Mouse (Mus musculus): ENCODE data around the gene Krt24. TPM values are rescaled to one million over a fixed set of nuclear protein-coding genes. Genes with fewer than 3 reads are reported as not detected.

The Krt24 gene
- polyA plus RNA-seq (2016; fragmentation: Nextera tagmentation; extraction: Ambion mirVana): not detected in 2 replicates

DNA sequence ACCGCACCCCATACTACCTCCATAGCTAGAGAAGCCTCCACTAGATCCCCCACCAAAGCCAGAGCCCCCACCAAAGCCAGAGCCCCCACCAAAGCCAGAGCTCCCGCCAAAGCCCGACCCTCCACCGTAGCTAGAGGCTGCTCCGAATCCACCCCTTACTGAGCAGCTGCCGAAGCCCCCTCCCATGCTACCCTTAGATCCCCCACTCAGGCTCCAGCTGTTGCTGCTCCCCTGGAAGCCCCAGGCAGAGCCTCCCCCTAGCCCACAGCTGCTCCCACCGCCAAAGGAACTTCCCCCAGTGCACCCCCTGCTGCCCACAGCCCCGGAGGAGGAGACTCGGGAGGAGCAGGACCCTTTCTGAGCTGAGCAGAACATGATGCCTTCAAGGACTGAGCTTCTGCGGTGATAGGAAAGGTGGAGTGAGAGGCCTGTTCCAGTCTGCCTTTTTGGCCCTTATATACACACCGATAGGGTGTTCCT, at the start of gene Krt24:
TSS of gene Krt24 (minus strand) at position 430 of the 480 bp plus-strand sequence.
- Histone ChIP-seq H3K36me3 (no peaks in the 10 kb centered on the region), H3K4me1 (peaks cover 3% of the 10 kb centered on the region), H3K9me3 (replicated peaks) (no peaks in the 10 kb centered on the region), H3K4me3 (no peak within 1 kb of the TSS), H3K27me3 (ENCODE audit: low read depth, poor library complexity, severe bottlenecking) (no peaks in the 10 kb centered on the region), H3K27ac (replicated peaks) (0 out of 2 replicates have a peak within 1 kb of the TSS, but pooled peaks have one; percentile 17)
- 46% methylated on average over 11 of the region's 11 CpGs for WGBS
- DNase-seq (ENCODE audit: low spot score): no peak

DNA sequence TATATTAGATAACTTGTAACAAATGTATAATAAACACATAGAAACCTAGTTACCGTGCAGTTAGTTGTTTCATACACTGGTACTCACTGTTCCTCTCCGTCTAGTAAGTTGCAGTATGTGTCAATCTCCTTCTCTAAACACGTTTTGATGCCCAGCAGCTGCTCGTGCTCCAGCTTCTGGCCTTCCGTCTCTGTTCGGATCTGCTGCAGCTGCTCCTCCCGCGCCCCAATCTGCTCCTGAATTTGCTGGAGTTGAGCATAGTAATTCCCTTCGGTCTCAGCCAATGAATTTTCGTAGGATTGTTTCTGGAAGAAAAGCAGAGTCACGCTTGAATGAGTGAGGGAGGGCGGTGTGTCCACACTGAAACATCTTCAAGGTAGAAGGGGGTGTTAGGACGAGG, 48.4 kb upstream of the Krt24 start:
- H3K4me1 ChIP-seq: 0 out of 2 replicates have a peak, but pooled peaks cover 4% of the 10 kb centered on the region
- 74% methylated on average over 13 of the region's 13 CpGs for WGBS

DNA sequence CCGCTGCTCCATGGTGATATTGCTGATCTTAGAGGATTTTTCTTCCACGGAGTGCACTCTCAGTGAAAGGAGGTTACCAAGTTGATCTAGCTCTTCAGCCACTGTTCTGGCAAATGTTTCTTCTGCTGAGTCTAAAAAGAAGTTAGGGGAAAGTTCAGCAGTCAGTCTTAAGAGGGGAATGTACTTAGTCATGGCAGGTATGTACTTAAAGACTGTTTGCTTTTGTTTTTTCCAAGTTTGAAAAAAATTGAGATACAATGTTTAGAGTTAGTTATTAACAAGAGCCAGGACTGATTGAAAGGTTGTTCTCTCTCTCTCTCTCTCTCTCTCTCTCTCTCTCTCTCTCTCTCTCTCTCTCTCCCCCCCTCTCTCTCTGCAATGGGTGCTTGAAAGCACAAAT, 44.6 kb upstream of the Krt24 start:
- Histone ChIP-seq H3K36me3 (no peaks in the 10 kb centered on the region), H3K4me3 (no peak overlapping the region), H3K27me3 (ENCODE audit: low read depth, poor library complexity, severe bottlenecking) (no peaks in the 10 kb centered on the region), H3K27ac (replicated peaks) (no peak overlapping the region), H3K9me3 (replicated peaks) (no peaks in the 10 kb centered on the region), H3K4me1 (0 out of 2 replicates have a peak, but pooled peaks cover 4% of the 10 kb centered on the region)
- 79% methylated on average over 2 of the region's 2 CpGs for WGBS
- DNase-seq (ENCODE audit: low spot score): no peak

More for the DNA sequence above, 48.4 kb upstream of the Krt24 start:
- no peak overlapping the region for H3K27ac ChIP-seq (replicated peaks)
- H3K36me3 ChIP-seq: no peaks in the 10 kb centered on the region
- H3K9me3 ChIP-seq (replicated peaks): no peaks in the 10 kb centered on the region
- H3K27me3 ChIP-seq (ENCODE audit: low read depth, poor library complexity, severe bottlenecking): no peaks in the 10 kb centered on the region
- no peak for DNase-seq (ENCODE audit: low spot score)
- H3K4me3 ChIP-seq: no peak overlapping the region

DNA sequence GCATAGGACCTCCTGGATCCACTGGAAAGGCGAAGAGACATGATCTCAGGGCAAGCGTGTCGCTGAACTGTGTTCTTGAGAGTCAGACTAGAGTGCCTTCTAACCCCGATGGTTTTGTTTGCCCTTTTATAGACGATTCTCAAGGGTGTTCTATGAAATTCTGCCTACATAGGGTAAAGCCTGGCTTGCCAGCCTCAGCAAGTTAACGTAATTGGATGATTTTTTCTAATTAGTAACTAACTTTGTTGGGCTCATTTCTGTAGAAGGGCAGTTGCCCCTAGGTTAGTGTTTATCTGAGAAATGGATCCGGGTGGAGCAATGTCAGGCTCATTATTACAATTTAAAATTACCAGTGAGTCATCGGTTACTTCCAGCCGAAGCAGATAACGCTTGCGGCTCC, 37.8 kb upstream of the Krt24 start, which contains the start of gene Krt25:
TSS of gene Krt25 (minus strand) at position 101 of the 400 bp plus-strand sequence.
- Histone ChIP-seq H3K27me3 (ENCODE audit: low read depth, poor library complexity, severe bottlenecking) (no peaks in the 10 kb centered on the region), H3K36me3 (no peaks in the 10 kb centered on the region), H3K27ac (replicated peaks) (no peak within 1 kb of the TSS), H3K4me1 (no peaks in the 10 kb centered on the region), H3K4me3 (no peak within 1 kb of the TSS), H3K9me3 (replicated peaks) (no peaks in the 10 kb centered on the region)
- WGBS: 94% methylated on average over 11 of the region's 11 CpGs
- DNase-seq (ENCODE audit: low spot score): no peak

DNA sequence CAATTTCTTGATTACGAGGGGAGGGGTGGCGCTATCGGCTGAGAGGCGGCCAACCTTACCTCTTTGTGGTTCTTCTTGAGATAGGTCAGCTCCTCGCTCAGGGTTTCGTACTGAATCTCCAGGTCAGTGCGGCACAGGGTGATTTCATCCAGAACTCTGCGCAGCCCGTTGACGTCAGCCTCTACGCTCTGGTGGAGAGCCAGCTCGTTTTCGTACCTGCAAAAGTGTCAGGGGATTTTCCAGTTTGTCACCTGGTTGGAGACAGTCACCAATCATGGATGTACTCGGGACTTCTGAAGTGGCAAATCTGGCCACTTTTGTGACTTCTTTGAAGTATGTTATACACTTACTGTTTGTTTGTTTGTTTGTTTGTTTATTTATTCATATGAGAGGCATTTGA, 36.0 kb upstream of the Krt24 start:
- Histone ChIP-seq H3K9me3 (replicated peaks) (no peaks in the 10 kb centered on the region), H3K27ac (replicated peaks) (no peak overlapping the region), H3K36me3 (no peaks in the 10 kb centered on the region), H3K4me3 (no peak overlapping the region), H3K4me1 (0 out of 2 replicates have a peak, but pooled peaks cover 4% of the 10 kb centered on the region), H3K27me3 (ENCODE audit: low read depth, poor library complexity, severe bottlenecking) (no peaks in the 10 kb centered on the region)
- no peak for DNase-seq (ENCODE audit: low spot score)
- 94% methylated on average over 14 of the region's 14 CpGs for WGBS

DNA sequence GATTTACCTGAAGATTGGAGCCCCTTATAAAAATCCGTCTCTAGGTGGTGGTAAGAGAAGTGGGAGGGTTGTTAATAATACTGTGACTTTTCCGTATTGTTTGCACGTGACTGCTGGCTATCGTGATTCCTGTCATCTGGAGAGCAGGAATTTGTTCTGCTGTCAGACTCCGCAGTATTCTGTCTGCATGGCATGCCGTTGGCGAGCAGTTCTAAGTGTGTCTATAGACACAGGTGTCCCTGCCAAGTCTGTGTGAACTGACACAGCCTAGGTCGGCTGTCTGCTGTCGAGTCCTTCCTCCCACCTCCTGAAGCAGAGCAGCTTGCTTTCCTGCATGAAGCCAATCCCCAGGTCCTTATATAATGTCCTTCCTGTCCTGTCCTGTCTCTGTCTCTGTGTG, 34.1 kb upstream of the Krt24 start:
- H3K36me3 ChIP-seq: no peaks in the 10 kb centered on the region
- H3K27ac ChIP-seq (replicated peaks): no peak overlapping the region
- 89% methylated on average over 9 of the region's 9 CpGs for WGBS
- no peaks in the 10 kb centered on the region for H3K9me3 ChIP-seq (replicated peaks)
- no peak for DNase-seq (ENCODE audit: low spot score)
- 0 out of 2 replicates have a peak, but pooled peaks cover 4% of the 10 kb centered on the region for H3K4me1 ChIP-seq
- no peak overlapping the region for H3K4me3 ChIP-seq
- H3K27me3 ChIP-seq (ENCODE audit: low read depth, poor library complexity, severe bottlenecking): no peaks in the 10 kb centered on the region

DNA sequence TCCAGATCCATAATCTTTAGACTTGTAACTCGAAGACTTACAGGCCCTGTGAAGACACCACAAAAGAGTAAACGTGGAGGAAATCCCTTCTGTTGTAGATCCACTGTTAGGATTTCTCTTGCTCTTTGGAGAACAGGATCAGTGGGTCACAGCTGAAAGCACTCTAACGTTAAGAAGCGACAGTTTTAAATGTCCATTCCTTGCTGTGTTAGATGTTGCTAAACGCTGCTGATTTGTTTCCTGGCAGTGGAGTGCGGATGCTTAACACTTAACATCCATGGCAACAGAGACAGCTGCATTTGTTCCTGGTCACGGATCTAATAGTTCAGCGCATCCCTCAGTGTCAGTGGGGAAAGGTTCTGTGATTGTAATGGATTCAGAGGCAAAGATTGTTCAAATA, 31.5 kb upstream of the Krt24 start:
- Histone ChIP-seq H3K27me3 (ENCODE audit: low read depth, poor library complexity, severe bottlenecking) (no peaks in the 10 kb centered on the region), H3K4me3 (no peak overlapping the region), H3K36me3 (no peaks in the 10 kb centered on the region), H3K4me1 (0 out of 2 replicates have a peak, but pooled peaks cover 4% of the 10 kb centered on the region), H3K27ac (replicated peaks) (no peak overlapping the region), H3K9me3 (replicated peaks) (no peaks in the 10 kb centered on the region)
- 63% methylated on average over 8 of the region's 8 CpGs for WGBS
- no peak for DNase-seq (ENCODE audit: low spot score)

DNA sequence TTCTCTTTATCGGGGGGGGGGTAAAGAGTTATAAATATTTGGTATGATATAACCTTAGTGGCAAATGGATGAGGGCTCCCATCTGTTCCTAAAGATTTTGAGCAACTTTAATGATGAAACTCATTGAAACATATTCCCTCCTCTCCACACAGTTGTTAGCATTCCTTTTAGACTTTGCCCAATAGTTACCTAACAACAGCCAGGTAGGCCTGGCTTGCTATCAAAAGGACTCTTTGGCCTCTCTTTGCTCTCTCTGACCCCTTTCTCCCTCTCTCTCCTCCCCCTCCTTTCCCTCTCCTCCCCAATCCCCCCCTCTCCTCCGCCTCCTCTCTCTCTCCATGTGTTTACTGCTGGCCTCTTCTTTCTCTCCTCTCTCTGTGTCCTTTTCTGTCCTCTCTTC, 29.5 kb upstream of the Krt24 start:
- Histone ChIP-seq H3K4me1 (0 out of 2 replicates have a peak, but pooled peaks cover 4% of the 10 kb centered on the region), H3K4me3 (no peak overlapping the region), H3K36me3 (no peaks in the 10 kb centered on the region), H3K27ac (replicated peaks) (no peak overlapping the region), H3K27me3 (ENCODE audit: low read depth, poor library complexity, severe bottlenecking) (no peaks in the 10 kb centered on the region), H3K9me3 (replicated peaks) (no peaks in the 10 kb centered on the region)
- WGBS: 81% methylated on average over 2 of the region's 2 CpGs
- DNase-seq (ENCODE audit: low spot score): no peak

DNA sequence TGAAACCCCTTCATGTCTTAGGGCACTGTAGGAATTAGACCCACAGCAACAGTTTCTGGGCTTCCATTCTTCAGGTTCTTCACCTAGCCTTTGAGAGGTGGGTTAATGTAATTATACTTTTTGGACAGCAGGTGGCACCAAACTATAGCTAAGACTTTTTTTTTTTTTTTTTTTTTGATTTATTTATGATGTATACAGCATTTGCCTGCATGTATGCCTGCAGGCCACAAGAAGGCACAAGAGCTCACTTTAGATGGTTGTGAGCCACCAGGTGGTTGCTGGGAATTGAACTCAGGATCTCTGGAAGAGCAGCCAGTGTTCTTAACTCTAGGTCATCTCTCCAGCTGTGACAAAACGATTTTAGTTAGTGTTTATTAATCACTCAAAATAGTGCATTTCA, 25.8 kb upstream of the Krt24 start:
- Histone ChIP-seq H3K36me3 (no peaks in the 10 kb centered on the region), H3K4me1 (no peaks in the 10 kb centered on the region), H3K27ac (replicated peaks) (no peak overlapping the region), H3K9me3 (replicated peaks) (no peaks in the 10 kb centered on the region), H3K4me3 (no peak overlapping the region), H3K27me3 (ENCODE audit: low read depth, poor library complexity, severe bottlenecking) (no peaks in the 10 kb centered on the region)
- 80% methylated on average over 1 of the region's 1 CpGs for WGBS
- DNase-seq (ENCODE audit: low spot score): no peak

DNA sequence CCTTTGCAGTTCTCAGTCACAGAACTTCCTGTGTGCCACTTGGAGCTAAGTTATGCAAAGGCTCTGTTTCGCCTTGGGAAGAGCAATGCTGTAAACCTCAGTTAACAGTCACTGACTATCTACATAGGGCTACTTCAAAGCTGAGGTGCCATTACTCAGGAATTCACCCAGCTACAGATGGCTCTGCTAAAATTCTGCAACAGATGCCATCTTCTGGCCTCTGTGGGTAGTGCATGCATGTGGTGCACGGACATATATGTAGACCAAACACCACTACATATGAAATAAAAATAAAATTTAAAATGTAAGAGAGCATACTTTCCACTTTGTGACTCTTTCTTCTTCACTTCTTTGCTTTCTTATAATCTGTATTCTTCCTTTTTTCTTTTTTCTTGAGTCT, 22.5 kb upstream of the Krt24 start:
- no peaks in the 10 kb centered on the region for H3K4me1 ChIP-seq
- H3K9me3 ChIP-seq (replicated peaks): no peaks in the 10 kb centered on the region
- no peak overlapping the region for H3K27ac ChIP-seq (replicated peaks)
- H3K36me3 ChIP-seq: no peaks in the 10 kb centered on the region
- DNase-seq (ENCODE audit: low spot score): peak; percentile 55
- no peak overlapping the region for H3K4me3 ChIP-seq
- 38% methylated on average over 2 of the region's 2 CpGs for WGBS
- no peaks in the 10 kb centered on the region for H3K27me3 ChIP-seq (ENCODE audit: low read depth, poor library complexity, severe bottlenecking)

DNA sequence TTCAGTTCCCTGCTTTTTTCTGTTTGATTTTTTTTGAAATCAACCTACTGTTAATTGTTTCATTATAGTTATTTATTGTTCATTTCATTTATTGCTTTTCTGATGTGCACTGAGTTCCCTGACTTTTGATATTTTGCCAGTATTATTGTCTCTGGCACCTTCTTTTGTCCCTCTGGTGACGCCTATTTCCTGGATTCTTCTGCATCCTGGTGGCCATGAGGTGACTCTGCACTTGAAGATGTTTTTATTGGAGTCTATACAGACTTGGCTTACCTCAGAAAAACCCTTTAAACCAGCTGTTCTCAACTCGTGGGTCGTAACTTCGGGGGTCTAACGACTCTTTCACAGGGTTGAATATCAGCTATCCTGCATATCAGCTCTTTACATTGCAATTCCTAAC, 10.0 kb upstream of the Krt24 start:
- WGBS: 70% methylated on average over 5 of the region's 5 CpGs
- Histone ChIP-seq H3K4me3 (no peak overlapping the region), H3K36me3 (no peaks in the 10 kb centered on the region), H3K27me3 (ENCODE audit: low read depth, poor library complexity, severe bottlenecking) (no peaks in the 10 kb centered on the region), H3K27ac (replicated peaks) (no peak overlapping the region), H3K4me1 (no peaks in the 10 kb centered on the region), H3K9me3 (replicated peaks) (no peaks in the 10 kb centered on the region)
- no peak for DNase-seq (ENCODE audit: low spot score)

DNA sequence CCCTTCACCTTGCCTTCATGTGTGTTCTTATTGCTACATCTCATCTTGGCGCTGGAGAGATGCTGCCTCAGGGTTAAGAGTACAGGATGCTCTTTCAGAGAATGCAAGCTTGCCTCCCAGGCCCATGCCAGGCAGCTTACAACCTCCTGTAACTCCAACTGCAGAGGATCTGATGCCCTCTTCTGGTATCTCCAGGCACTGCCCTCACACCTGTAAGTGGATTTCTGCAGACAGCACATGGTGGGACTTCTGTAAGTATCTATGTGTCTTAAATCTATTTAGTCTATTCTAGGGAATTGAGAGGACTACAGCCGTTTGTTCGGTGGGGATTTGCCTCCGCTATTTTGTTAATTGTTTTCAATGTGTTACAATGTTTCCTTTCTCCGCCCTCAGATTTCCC, 7.8 kb upstream of the Krt24 start:
- no peak overlapping the region for H3K4me3 ChIP-seq
- no peaks in the 10 kb centered on the region for H3K9me3 ChIP-seq (replicated peaks)
- peak; percentile 21 for DNase-seq (ENCODE audit: low spot score)
- H3K27me3 ChIP-seq (ENCODE audit: low read depth, poor library complexity, severe bottlenecking): no peaks in the 10 kb centered on the region
- 63% methylated on average over 5 of the region's 5 CpGs for WGBS
- H3K27ac ChIP-seq (replicated peaks): no peak overlapping the region
- no peaks in the 10 kb centered on the region for H3K4me1 ChIP-seq
- no peaks in the 10 kb centered on the region for H3K36me3 ChIP-seq

DNA sequence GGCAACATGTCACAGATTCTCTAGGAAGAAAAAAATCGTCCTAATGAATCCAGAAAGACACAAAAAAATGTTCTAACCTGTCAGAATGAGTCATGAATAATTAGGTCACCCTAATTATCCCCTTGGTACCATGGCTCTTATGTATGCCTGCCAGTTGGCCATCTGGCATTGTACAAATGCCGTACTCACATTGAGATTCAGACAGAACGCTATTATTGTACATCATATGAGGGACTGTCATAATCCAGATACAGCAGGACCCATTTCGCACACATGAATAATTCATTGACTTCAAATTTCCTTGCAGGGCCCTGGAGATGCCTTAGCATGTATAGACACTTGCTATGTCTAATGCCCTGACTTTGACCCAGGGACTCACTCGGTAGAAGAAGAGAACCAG, 1.1 kb downstream of the Krt24 start:
- Histone ChIP-seq H3K4me1 (peaks cover 3% of the 10 kb centered on the region), H3K4me3 (no peak overlapping the region), H3K27me3 (ENCODE audit: low read depth, poor library complexity, severe bottlenecking) (no peaks in the 10 kb centered on the region), H3K27ac (replicated peaks) (no peak overlapping the region), H3K9me3 (replicated peaks) (no peaks in the 10 kb centered on the region), H3K36me3 (no peaks in the 10 kb centered on the region)
- WGBS: 89% methylated on average over 5 of the region's 5 CpGs
- DNase-seq (ENCODE audit: low spot score): no peak

DNA sequence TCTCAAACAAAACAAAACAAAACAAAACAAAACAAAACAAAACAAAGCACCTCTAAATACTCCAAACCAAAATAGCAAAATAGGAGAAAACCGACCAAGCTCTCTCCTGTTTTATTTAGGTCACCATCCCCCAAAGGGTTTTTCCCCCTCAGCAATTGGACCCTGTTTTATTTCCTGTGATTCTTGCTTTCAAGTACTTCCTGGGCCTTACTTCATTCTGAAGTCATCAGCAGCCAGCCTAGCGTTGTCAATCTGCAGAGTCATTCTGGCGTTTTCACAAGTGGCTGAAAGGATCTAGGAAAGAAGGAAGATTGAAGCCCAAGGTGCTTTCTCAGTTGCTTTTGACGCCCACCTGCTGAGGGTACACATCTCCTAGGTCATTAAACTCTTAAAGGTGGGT, 1.7 kb downstream of the Krt24 start:
- no peaks in the 10 kb centered on the region for H3K36me3 ChIP-seq
- no peaks in the 10 kb centered on the region for H3K27me3 ChIP-seq (ENCODE audit: low read depth, poor library complexity, severe bottlenecking)
- H3K27ac ChIP-seq (replicated peaks): no peak overlapping the region
- H3K4me3 ChIP-seq: no peak overlapping the region
- H3K9me3 ChIP-seq (replicated peaks): no peaks in the 10 kb centered on the region
- WGBS: 68% methylated on average over 4 of the region's 4 CpGs
- DNase-seq (ENCODE audit: low spot score): no peak
- peaks cover 3% of the 10 kb centered on the region for H3K4me1 ChIP-seq

Measured in midbrain, embryonic 10.5 days (tissue).